Mouse (Mus musculus) embryonic fibroblast, embryonic 13.5 days (primary cell): ENCODE data around the gene Evi5l. TPM values are rescaled to one million over a fixed set of nuclear protein-coding genes. Genes with fewer than 3 reads are reported as not detected.
A peak's percentile ranks its signal among the peaks of the same experiment; 100 is the strongest.

ENCODE experiments used
- H3K27ac ChIP-seq: 2 replicates; pipeline ENCODE4 v1.5.1; 2012; ENCODE audit warnings: low read length, control low read depth, inconsistent platforms; ENCODE audit not compliant: insufficient read depth
- H3K4me1 ChIP-seq: 2 replicates; pipeline ENCODE4 v1.6.1; 2011; ENCODE audit warnings: low read length; ENCODE audit not compliant: control insufficient read depth, insufficient read depth
- H3K4me3 ChIP-seq: 2 replicates; pipeline ENCODE4 v1.5.1; 2011; ENCODE audit warnings: mild to moderate bottlenecking, control low read depth, low read length; ENCODE audit not compliant: insufficient read depth
- CTCF ChIP-seq: IDR thresholded peaks from 2 replicates; pipeline ENCODE4 v1.5.1; 2011; ENCODE audit warnings: mild to moderate bottlenecking, control low read depth, low read length, moderate library complexity, borderline replicate concordance; ENCODE audit not compliant: insufficient read depth
- POLR2A ChIP-seq: IDR thresholded peaks from 2 replicates; pipeline ENCODE4 v1.6.1; 2011; ENCODE audit warnings: low read depth, mild to moderate bottlenecking, control low read depth, low read length, moderate library complexity
- polyA plus RNA-seq: library from polyadenylated mRNA; stranded (reverse); fragments of >200 nt; gene quantifications from 2 replicates; pipeline ENCODE4 v1.2.4, GENCODE M21; 2011; ENCODE audit warnings: low read depth; ENCODE audit not compliant: missing spikeins, insufficient read length

Gene Evi5l
- polyA plus RNA-seq, 1 experiment: 30.3 TPM

DNA sequence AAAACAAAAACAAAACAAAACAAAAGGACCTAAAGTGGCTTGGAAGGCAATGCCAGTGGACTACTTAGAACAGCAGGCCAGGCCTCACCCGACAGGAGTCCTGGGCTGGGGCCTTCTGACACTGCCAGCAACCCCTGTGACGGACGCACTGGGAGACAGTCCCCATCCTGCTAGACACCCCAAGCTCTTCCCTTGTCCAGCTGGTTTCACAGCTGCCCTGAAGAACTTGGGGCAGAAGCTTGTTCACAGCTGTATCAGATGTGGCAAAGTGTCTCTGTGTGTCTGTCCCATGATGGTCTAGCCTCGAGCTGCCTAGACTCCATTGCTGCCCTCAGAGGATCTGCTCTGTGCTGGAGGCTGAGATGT lies 93.4 kb downstream of the Evi5l start:
- peak overlapping the region; percentile 48 for H3K27ac ChIP-seq
- peaks cover 8% of the 10 kb centered on the region for H3K4me1 ChIP-seq
- H3K4me3 ChIP-seq: no peak overlapping the region
- TF ChIP-seq CTCF (no peak), POLR2A (no peak)

Other genes starting within 250 kb of the Evi5l start
- gene Cd209b, start 239.7 kb upstream of the Evi5l start, polyA plus RNA-seq: not detected in 2 replicates
- not detected in 2 replicates for gene Cd209c, start 211.8 kb upstream of the Evi5l start, polyA plus RNA-seq
- not detected in 2 replicates for gene Cd209f, start 60.7 kb upstream of the Evi5l start, polyA plus RNA-seq
- not detected in 2 replicates for gene Cd209g, start 32.5 kb upstream of the Evi5l start, polyA plus RNA-seq
- 0.23 and 0.35 TPM in 2 replicates for gene Prr36, start 50.9 kb downstream of the Evi5l start, polyA plus RNA-seq
- 1.7 and 2.2 TPM in 2 replicates for gene Lrrc8e, start 60.3 kb downstream of the Evi5l start, polyA plus RNA-seq
- gene Map2k7, start 72.2 kb downstream of the Evi5l start, polyA plus RNA-seq: 37.0 and 42.0 TPM in 2 replicates
- gene Gm49320, start 72.3 kb downstream of the Evi5l start, polyA plus RNA-seq: 0.40 and 0.60 TPM in 2 replicates
- gene Tgfbr3l, start 81.6 kb downstream of the Evi5l start, polyA plus RNA-seq: 6.0 and 10.8 TPM in 2 replicates
- 29.0 and 29.3 TPM in 2 replicates for gene Snapc2, start 86.5 kb downstream of the Evi5l start, polyA plus RNA-seq
- 56.7 and 63.9 TPM in 2 replicates for gene Ctxn1, start 92.7 kb downstream of the Evi5l start, polyA plus RNA-seq
- 62.9 and 73.5 TPM in 2 replicates for gene Timm44, start 109.3 kb downstream of the Evi5l start, polyA plus RNA-seq
- gene Ccl25, start 158.6 kb downstream of the Evi5l start, polyA plus RNA-seq: 11.1 and 13.9 TPM in 2 replicates
- gene Elavl1, start 158.8 kb downstream of the Evi5l start, polyA plus RNA-seq: 81.5 and 86.0 TPM in 2 replicates